Mouse (Mus musculus) testis, adult 2 months (tissue): ENCODE data around the gene Lmbr1.

Experiments
- CTCF ChIP-seq: fragments of 200-500 bp; IDR thresholded peaks from 2 replicates; pipeline ENCODE4 v1.5.1; 2012; ENCODE audit warnings: low read depth, mild to moderate bottlenecking, inconsistent platforms, low read length, moderate library complexity; ENCODE audit not compliant: control insufficient read depth, insufficient read depth, insufficient replicate concordance
- POLR2A ChIP-seq: fragments of 200-500 bp; IDR thresholded peaks from 2 replicates; pipeline ENCODE4 v1.6.1; 2012; ENCODE audit warnings: low read depth, mild to moderate bottlenecking, inconsistent platforms, low read length, moderate library complexity; ENCODE audit not compliant: control insufficient read depth

DNA sequence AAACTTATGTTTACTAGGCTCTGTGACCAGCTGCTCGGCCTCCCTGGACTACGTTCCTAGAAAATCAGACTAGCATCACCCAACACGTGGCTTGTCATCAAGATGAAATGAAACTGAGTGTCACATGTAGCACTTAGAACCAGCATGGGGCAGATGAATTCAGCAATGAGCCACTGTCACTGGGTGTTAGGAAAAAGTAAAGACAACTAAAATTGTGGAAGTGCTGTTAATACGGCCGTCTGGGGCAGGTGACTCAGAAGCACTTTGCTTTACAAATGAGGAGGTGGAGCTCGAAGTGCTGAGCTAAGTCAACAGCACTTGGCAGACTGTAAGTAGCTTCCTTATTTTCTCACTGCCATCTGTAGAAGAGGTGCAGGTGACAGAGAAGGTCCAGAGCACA is 88.5 kb downstream of the Lmbr1 start:
- TF ChIP-seq CTCF (no peak), POLR2A (no peak)
